Mouse (Mus musculus): ENCODE data around the gene Gm20777. TPM values are rescaled to one million over a fixed set of nuclear protein-coding genes. Genes with fewer than 3 reads are reported as not detected.
"Not testable (repeated sequence)": the region's sequence is repeated elsewhere in the genome, so short reads cannot be mapped to it uniquely, and the experiment has no call there.

The Gm20777 gene
- not detected for total RNA-seq (2021)
- not detected in 2 replicates for polyA plus RNA-seq (2012; rRNA removed)
- long read RNA-seq: 0 reads

- H3K79me2 ChIP-seq (replicated peaks; ENCODE audit: control insufficient read depth, insufficient read depth, low read length); H3K36me3 ChIP-seq (ENCODE audit: control insufficient read depth, insufficient read depth, low read length); H3K27ac ChIP-seq; H3K9ac ChIP-seq (ENCODE audit: low read depth, low read length); H3K27me3 ChIP-seq (ENCODE audit: control insufficient read depth, insufficient read depth, low read length); H3K4me3 ChIP-seq; H3K4me1 ChIP-seq (ENCODE audit: control insufficient read depth, insufficient read depth, low read length); DNase-seq; intact Hi-C loops (cut with DNase I): not testable (repeated sequence)
These were observed at the start of gene Gm20777 for GRCm38 (mm10) chrY:10752350-10752749. TSS of gene Gm20777 (minus strand) at chrY:10752450.

GRCm38 (mm10) chrY:10709551-10709950 lies 42.7 kb downstream of the Gm20777 start:
- H3K79me2 ChIP-seq (replicated peaks; ENCODE audit: control insufficient read depth, insufficient read depth, low read length); H3K27ac ChIP-seq; H3K9ac ChIP-seq (ENCODE audit: low read depth, low read length); intact Hi-C loops (cut with DNase I); H3K4me1 ChIP-seq (ENCODE audit: control insufficient read depth, insufficient read depth, low read length); H3K27me3 ChIP-seq (ENCODE audit: control insufficient read depth, insufficient read depth, low read length); H3K36me3 ChIP-seq (ENCODE audit: control insufficient read depth, insufficient read depth, low read length); H3K4me3 ChIP-seq: not testable (repeated sequence)
- 80% methylated on average over 1 of the region's 5 CpGs for WGBS
- DNase-seq: peak; percentile 31 to 46

GRCm38 (mm10) chrY:10708761-10709160 lies 43.5 kb downstream of the Gm20777 start:
- peak in 1 of 2 experiments; percentile 7 for DNase-seq
- WGBS: 91% methylated on average over 26 of the region's 30 CpGs
- H3K4me3 ChIP-seq; H3K9ac ChIP-seq (ENCODE audit: low read depth, low read length); H3K27ac ChIP-seq; H3K4me1 ChIP-seq (ENCODE audit: control insufficient read depth, insufficient read depth, low read length); H3K27me3 ChIP-seq (ENCODE audit: control insufficient read depth, insufficient read depth, low read length); H3K36me3 ChIP-seq (ENCODE audit: control insufficient read depth, insufficient read depth, low read length); intact Hi-C loops (cut with DNase I); H3K79me2 ChIP-seq (replicated peaks; ENCODE audit: control insufficient read depth, insufficient read depth, low read length): not testable (repeated sequence)

- H3K27ac ChIP-seq; intact Hi-C loops (cut with DNase I); H3K36me3 ChIP-seq (ENCODE audit: control insufficient read depth, insufficient read depth, low read length); H3K79me2 ChIP-seq (replicated peaks; ENCODE audit: control insufficient read depth, insufficient read depth, low read length); H3K4me3 ChIP-seq; H3K9ac ChIP-seq (ENCODE audit: low read depth, low read length); H3K4me1 ChIP-seq (ENCODE audit: control insufficient read depth, insufficient read depth, low read length); H3K27me3 ChIP-seq (ENCODE audit: control insufficient read depth, insufficient read depth, low read length): not testable (repeated sequence)
- WGBS: 88% methylated on average over 15 of the region's 16 CpGs
- peak; percentile 4 to 15 for DNase-seq
These were observed 44.0 kb downstream of the Gm20777 start for GRCm38 (mm10) chrY:10708226-10708625.

- H3K4me3 ChIP-seq; H3K4me1 ChIP-seq (ENCODE audit: control insufficient read depth, insufficient read depth, low read length); H3K79me2 ChIP-seq (replicated peaks; ENCODE audit: control insufficient read depth, insufficient read depth, low read length); H3K9ac ChIP-seq (ENCODE audit: low read depth, low read length); intact Hi-C loops (cut with DNase I); H3K27ac ChIP-seq; H3K27me3 ChIP-seq (ENCODE audit: control insufficient read depth, insufficient read depth, low read length); H3K36me3 ChIP-seq (ENCODE audit: control insufficient read depth, insufficient read depth, low read length): not testable (repeated sequence)
- 92% methylated on average over 6 of the region's 7 CpGs for WGBS
- peak; percentile 2 to 13 for DNase-seq
These were observed 45.6 kb downstream of the Gm20777 start for GRCm38 (mm10) chrY:10706686-10707085.

Other genes with a start within 250 kb of the Gm20777 start
- not detected for gene Gm20737, start 216.4 kb downstream of the Gm20777 start, total RNA-seq (2021)
- gene Gm20737, start 216.4 kb downstream of the Gm20777 start, polyA plus RNA-seq (2012; rRNA removed): not detected in 2 replicates
- not detected for gene Gm21775, start 199.0 kb downstream of the Gm20777 start, total RNA-seq (2021)
- not detected in 2 replicates for gene Gm21775, start 199.0 kb downstream of the Gm20777 start, polyA plus RNA-seq (2012; rRNA removed)
- not detected for gene Gm21900, start 136.1 kb downstream of the Gm20777 start, total RNA-seq (2021)
- not detected in 2 replicates for gene Gm21900, start 136.1 kb downstream of the Gm20777 start, polyA plus RNA-seq (2012; rRNA removed)